Mouse (Mus musculus) bone marrow, adult 2 months (tissue): ENCODE results near the gene Mt2.

Experiments used
- CTCF ChIP-seq: fragments of 200-500 bp; IDR thresholded peaks from 2 replicates; pipeline ENCODE4 v1.5.1; 2011; ENCODE audit warnings: low read length, control low read depth; ENCODE audit not compliant: control insufficient read depth, insufficient read depth
- POLR2A ChIP-seq: fragments of 200-500 bp; IDR thresholded peaks from 2 replicates; pipeline ENCODE4 v1.6.1; 2011; ENCODE audit warnings: low read depth, mild to moderate bottlenecking, control low read depth, low read length, borderline replicate concordance; ENCODE audit not compliant: control insufficient read depth

DNA sequence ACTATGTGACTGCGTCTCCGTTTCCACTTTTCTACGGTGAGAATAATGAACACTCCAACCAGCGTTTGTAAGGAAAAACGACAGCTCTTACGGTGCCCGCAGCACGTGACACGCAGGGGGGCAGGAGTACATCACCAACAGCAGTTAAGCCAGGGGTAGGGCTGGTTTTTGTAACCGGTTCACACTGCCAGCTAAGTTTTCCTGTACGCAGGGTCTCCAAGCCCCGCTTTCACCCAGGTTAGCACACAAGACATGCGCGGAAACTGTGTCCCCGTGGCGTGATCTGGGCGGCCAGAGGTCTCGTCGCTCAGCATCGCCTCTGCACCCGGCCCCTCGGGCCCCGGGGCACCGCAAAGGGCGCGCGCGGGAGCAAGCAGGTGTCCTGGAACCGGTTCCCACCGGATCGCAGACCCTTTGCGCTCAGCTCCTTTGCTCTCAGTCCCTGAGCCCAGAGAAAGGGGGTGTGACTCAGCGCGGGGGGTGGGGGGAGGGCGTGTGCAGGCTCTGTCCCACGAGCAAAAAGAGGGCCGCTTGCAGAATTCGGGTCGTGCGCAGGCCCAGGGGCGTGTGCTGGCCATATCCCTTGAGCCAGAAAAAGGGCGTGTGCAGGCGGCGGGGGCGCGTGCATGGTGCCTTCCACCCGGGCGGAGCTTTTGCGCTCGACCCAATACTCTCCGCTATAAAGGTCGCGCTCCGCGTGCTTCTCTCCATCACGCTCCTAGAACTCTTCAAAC is at the start of gene Mt2:
- TF ChIP-seq CTCF (no peak), POLR2A (no peak)
